Mouse (Mus musculus): ENCODE data around the gene Lfng. TPM values are rescaled to one million over a fixed set of nuclear protein-coding genes. Genes with fewer than 3 reads are reported as not detected.

Gene Lfng
- polyA plus RNA-seq, 1 experiment from 2014 or later, result 16.9 TPM

- H3K4me2 ChIP-seq, result no peak overlapping the region
- H3K4me3 ChIP-seq, result no peak overlapping the region
- H3K9ac ChIP-seq, result no peak overlapping the region
- peaks cover 43% of the 10 kb centered on the region for H3K4me1 ChIP-seq
- no peaks in the 10 kb centered on the region for H3K36me3 ChIP-seq
- no peak for ATAC-seq (ENCODE audit: insufficient number of reproducible peaks, low FRiP score, low TSS enrichment, low read depth)
- no peaks in the 10 kb centered on the region for H3K9me3 ChIP-seq
- no peaks in the 10 kb centered on the region for H3K27me3 ChIP-seq
- WGBS, result 64% methylated on average over 4 of the region's 4 CpGs
- H3K27ac ChIP-seq, result no peak overlapping the region
Measured at GRCm38 (mm10) chr5:140571201-140571600, 35.9 kb upstream of the Lfng start.

DNA sequence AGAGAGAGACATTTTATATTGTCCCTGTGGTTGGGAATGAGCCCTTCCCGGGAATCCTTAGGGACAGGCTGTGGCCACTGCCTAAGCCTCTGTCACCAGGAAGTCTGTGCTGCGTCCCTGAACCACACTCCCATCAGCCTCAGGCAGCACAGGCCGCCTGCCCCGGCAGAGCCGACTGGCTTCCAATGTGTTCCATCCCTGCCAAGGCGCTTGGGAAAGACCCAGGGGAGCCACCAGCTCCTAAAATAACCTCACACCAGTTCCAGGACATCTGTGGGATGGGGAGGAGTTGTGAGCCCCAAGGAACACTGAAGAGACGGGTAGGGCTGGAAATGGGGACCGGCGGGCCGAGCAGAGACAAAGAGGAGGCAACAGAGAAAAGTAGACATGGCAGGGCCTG is 35.4 kb upstream of the Lfng start:
- Histone ChIP-seq H3K4me1 (peaks cover 41% of the 10 kb centered on the region), H3K27me3 (no peaks in the 10 kb centered on the region), H3K4me2 (no peak overlapping the region), H3K9ac (no peak overlapping the region), H3K4me3 (no peak overlapping the region), H3K36me3 (no peaks in the 10 kb centered on the region), H3K27ac (peak overlapping the region; percentile 13; the same call in 1 of the 2 replicates), H3K9me3 (no peaks in the 10 kb centered on the region)
- WGBS, result 42% methylated on average over 10 of the region's 10 CpGs
- no peak for ATAC-seq (ENCODE audit: insufficient number of reproducible peaks, low FRiP score, low TSS enrichment, low read depth)

GRCm38 (mm10) chr5:140572611-140573010 is 34.5 kb upstream of the Lfng start:
- no peaks in the 10 kb centered on the region for H3K27me3 ChIP-seq
- H3K9ac ChIP-seq, result no peak overlapping the region
- no peak overlapping the region for H3K27ac ChIP-seq
- H3K4me2 ChIP-seq, result no peak overlapping the region
- no peaks in the 10 kb centered on the region for H3K36me3 ChIP-seq
- H3K4me3 ChIP-seq, result no peak overlapping the region
- H3K4me1 ChIP-seq, result peaks cover 33% of the 10 kb centered on the region
- 55% methylated on average over 6 of the region's 6 CpGs for WGBS
- H3K9me3 ChIP-seq, result no peaks in the 10 kb centered on the region
- ATAC-seq (ENCODE audit: insufficient number of reproducible peaks, low FRiP score, low TSS enrichment, low read depth), result no peak

DNA sequence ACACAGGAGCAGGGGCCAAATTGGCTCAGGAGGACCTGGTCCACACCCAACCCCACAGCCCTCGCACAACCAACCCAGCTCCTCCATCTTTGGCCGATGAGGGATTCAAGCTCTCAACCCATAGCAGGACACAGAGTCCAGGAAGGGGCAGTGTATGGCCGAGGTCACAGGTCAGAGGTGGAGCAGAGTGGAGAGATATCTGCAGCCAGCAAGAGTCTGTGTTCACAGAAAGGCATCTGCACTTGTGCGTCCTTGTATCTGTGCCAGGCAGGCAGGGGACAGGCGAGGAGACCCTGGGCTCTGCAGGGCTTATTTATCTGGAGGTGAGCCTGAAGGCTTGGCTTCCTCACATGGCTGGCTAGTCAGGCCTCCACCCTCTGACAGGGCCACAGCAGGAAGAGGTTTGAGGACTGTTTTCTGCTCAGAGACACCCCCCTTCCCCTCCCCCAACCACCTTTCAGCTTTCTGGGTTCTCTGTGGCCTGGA is 31.7 kb upstream of the Lfng start:
- Histone ChIP-seq H3K36me3 (no peaks in the 10 kb centered on the region), H3K27me3 (no peaks in the 10 kb centered on the region), H3K27ac (peak overlapping the region; percentile 43), H3K9ac (no peak overlapping the region), H3K9me3 (no peaks in the 10 kb centered on the region), H3K4me1 (peaks cover 36% of the 10 kb centered on the region), H3K4me3 (no peak overlapping the region), H3K4me2 (no peak overlapping the region)
- ATAC-seq (ENCODE audit: insufficient number of reproducible peaks, low FRiP score, low TSS enrichment, low read depth), result no peak
- WGBS, result 63% methylated on average over 5 of the region's 5 CpGs

GRCm38 (mm10) chr5:140579221-140579620 is 27.9 kb upstream of the Lfng start:
- Histone ChIP-seq H3K4me2 (no peak overlapping the region), H3K9me3 (no peaks in the 10 kb centered on the region), H3K27me3 (no peaks in the 10 kb centered on the region), H3K4me3 (no peak overlapping the region), H3K36me3 (no peaks in the 10 kb centered on the region), H3K9ac (no peak overlapping the region), H3K4me1 (peaks cover 52% of the 10 kb centered on the region), H3K27ac (peak overlapping the region; percentile 23)
- no peak for ATAC-seq (ENCODE audit: insufficient number of reproducible peaks, low FRiP score, low TSS enrichment, low read depth)
- 41% methylated on average over 9 of the region's 9 CpGs for WGBS

GRCm38 (mm10) chr5:140579771-140580170 is 27.3 kb upstream of the Lfng start:
- Histone ChIP-seq H3K4me3 (no peak overlapping the region), H3K27ac (peak overlapping the region; percentile 23), H3K9ac (no peak overlapping the region), H3K4me2 (no peak overlapping the region), H3K9me3 (no peaks in the 10 kb centered on the region), H3K36me3 (no peaks in the 10 kb centered on the region), H3K4me1 (peaks cover 52% of the 10 kb centered on the region), H3K27me3 (no peaks in the 10 kb centered on the region)
- ATAC-seq (ENCODE audit: insufficient number of reproducible peaks, low FRiP score, low TSS enrichment, low read depth), result peak; percentile 18; the same call in 1 of the 2 replicates
- 22% methylated on average over 6 of the region's 6 CpGs for WGBS

- Histone ChIP-seq H3K9ac (no peak overlapping the region), H3K36me3 (no peaks in the 10 kb centered on the region), H3K27me3 (no peaks in the 10 kb centered on the region), H3K4me1 (peaks cover 46% of the 10 kb centered on the region), H3K4me2 (0 out of 2 replicates have a peak overlapping the region, but pooled peaks have one; percentile 2), H3K27ac (peak overlapping the region; percentile 14; the same call in 1 of the 2 replicates), H3K9me3 (no peaks in the 10 kb centered on the region), H3K4me3 (no peak overlapping the region)
- peak; percentile 49; the same call in 1 of the 2 replicates for ATAC-seq (ENCODE audit: insufficient number of reproducible peaks, low FRiP score, low TSS enrichment, low read depth)
- 13% methylated on average over 5 of the region's 5 CpGs for WGBS
Measured at GRCm38 (mm10) chr5:140581569-140581968, 25.6 kb upstream of the Lfng start.

- H3K27me3 ChIP-seq, result no peaks in the 10 kb centered on the region
- H3K36me3 ChIP-seq, result no peaks in the 10 kb centered on the region
- peak overlapping the region; percentile 33 for H3K27ac ChIP-seq
- no peak overlapping the region for H3K4me3 ChIP-seq
- no peak overlapping the region for H3K9ac ChIP-seq
- H3K9me3 ChIP-seq, result no peaks in the 10 kb centered on the region
- WGBS, result 35% methylated on average over 8 of the region's 8 CpGs
- ATAC-seq (ENCODE audit: insufficient number of reproducible peaks, low FRiP score, low TSS enrichment, low read depth), result peak; percentile 49; the same call in 1 of the 2 replicates
- H3K4me2 ChIP-seq, result no peak overlapping the region
- H3K4me1 ChIP-seq, result peaks cover 46% of the 10 kb centered on the region
Measured at GRCm38 (mm10) chr5:140582995-140583731, 24.0 kb upstream of the Lfng start.

DNA sequence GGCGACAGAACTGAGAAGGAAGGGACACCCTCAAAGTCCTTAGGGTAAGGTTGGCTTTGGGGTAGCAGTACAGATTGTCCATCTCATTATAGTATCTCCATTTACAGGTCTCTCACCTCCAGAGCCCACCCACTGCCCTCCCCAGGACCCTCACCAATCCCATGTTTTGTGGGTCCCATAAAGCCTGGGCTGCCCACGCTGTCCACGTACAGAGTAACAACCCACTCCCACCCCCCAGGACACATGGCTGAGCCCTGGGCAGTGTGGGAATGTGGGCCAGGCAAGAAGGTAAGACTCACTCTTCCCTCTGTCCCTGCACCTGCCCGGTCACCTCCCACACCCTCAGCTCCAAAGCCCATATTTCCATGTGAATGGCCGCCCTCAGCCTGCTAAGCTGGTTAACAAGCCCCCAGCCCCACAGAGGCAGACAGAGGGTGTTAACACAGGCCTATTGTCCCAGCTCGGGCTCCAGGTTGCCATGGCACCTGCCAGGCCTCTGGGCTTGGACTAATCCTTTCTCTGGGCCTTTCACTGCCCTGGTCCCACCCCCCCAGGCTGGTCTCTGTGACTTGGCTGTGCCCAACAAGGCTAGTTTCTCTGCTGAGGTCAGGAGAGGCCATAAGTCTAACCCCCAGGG is 23.3 kb upstream of the Lfng start:
- Histone ChIP-seq H3K4me1 (peaks cover 44% of the 10 kb centered on the region), H3K9ac (no peak overlapping the region), H3K36me3 (no peaks in the 10 kb centered on the region), H3K9me3 (no peaks in the 10 kb centered on the region), H3K27ac (peak overlapping the region; percentile 17; the same call in 1 of the 2 replicates), H3K4me3 (no peak overlapping the region), H3K27me3 (no peaks in the 10 kb centered on the region), H3K4me2 (no peak overlapping the region)
- no peak for ATAC-seq (ENCODE audit: insufficient number of reproducible peaks, low FRiP score, low TSS enrichment, low read depth)
- 31% methylated on average over 6 of the region's 6 CpGs for WGBS

GRCm38 (mm10) chr5:140589082-140589774 is 17.9 kb upstream of the Lfng start:
- Histone ChIP-seq H3K4me1 (no peaks in the 10 kb centered on the region), H3K27me3 (no peaks in the 10 kb centered on the region), H3K27ac (no peak overlapping the region), H3K4me2 (no peak overlapping the region), H3K9ac (no peak overlapping the region), H3K9me3 (no peaks in the 10 kb centered on the region), H3K36me3 (no peaks in the 10 kb centered on the region), H3K4me3 (no peak overlapping the region)
- 83% methylated on average over 16 of the region's 16 CpGs for WGBS
- no peak for ATAC-seq (ENCODE audit: insufficient number of reproducible peaks, low FRiP score, low TSS enrichment, low read depth)

DNA sequence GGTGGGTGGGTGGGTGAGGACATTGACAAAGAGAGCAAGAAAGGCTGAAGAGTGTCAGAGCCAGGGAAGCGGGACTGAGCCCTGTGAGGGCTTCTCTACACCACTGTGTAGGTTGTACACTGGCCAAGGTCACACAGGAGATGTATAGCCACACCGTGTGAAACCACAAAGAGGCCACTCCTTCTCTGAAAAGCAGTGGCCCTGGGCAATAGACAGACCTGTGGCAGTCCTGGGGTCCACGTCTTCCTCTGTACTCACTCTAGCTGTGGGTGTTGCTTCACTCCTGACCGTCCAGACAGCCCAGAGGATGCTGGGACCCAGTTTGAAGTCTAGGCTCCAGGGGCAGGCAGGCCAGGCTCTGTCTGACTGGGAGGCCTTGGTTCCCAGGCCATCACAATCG is 12.3 kb upstream of the Lfng start:
- Histone ChIP-seq H3K9me3 (no peaks in the 10 kb centered on the region), H3K4me1 (peaks cover 12% of the 10 kb centered on the region), H3K27ac (no peak overlapping the region), H3K27me3 (no peaks in the 10 kb centered on the region), H3K9ac (no peak overlapping the region), H3K4me3 (no peak overlapping the region), H3K36me3 (no peaks in the 10 kb centered on the region), H3K4me2 (no peak overlapping the region)
- 72% methylated on average over 5 of the region's 5 CpGs for whole genome bisulfite sequencing
- ATAC-seq (ENCODE audit: insufficient number of reproducible peaks, low FRiP score, low TSS enrichment, low read depth), result no peak

DNA sequence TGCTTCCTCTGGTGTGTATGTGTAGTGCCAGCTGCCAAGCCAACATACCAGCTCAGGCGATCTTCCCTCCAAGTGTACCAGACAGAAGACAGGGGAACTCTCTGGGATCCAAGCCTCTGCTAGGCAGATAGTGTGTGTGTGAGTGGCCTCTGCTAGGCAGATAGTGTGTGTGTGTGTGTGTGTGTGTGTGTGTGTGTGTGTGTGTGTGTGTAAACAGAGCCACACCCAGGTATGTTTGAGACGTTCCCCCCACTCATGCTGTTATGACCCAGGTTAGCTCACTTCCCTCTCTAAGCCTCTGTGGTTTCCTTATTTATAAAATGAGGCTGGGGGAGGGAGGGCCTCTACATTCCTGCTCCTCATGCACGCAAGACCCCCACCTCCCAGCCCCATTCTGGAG is 10.7 kb upstream of the Lfng start:
- ATAC-seq (ENCODE audit: insufficient number of reproducible peaks, low FRiP score, low TSS enrichment, low read depth), result no peak
- Histone ChIP-seq H3K4me3 (no peak overlapping the region), H3K9ac (no peak overlapping the region), H3K4me1 (peaks cover 12% of the 10 kb centered on the region), H3K27me3 (no peaks in the 10 kb centered on the region), H3K4me2 (no peak overlapping the region), H3K27ac (peak overlapping the region; percentile 51; the same call in 1 of the 2 replicates), H3K36me3 (no peaks in the 10 kb centered on the region), H3K9me3 (no peaks in the 10 kb centered on the region)
- 35% methylated on average over 3 of the region's 3 CpGs for WGBS
